Mouse (Mus musculus) ES-E14 (cell line): ENCODE measurements around the gene Ippk. TPM values are rescaled to one million over a fixed set of nuclear protein-coding genes. Genes with fewer than 3 reads are reported as not detected.

ENCODE experiments used
- DNase-seq: peaks from one replicate; pipeline ENCODE4 v3.0.0-alpha.2; 2013; ENCODE audit warnings: low read depth, low spot score
- H3K27ac ChIP-seq: 2 replicates; pipeline ENCODE4 v1.5.1; 2012; ENCODE audit warnings: low read depth, mild to moderate bottlenecking, low read length, moderate library complexity, mixed read lengths; ENCODE audit not compliant: poor library complexity, insufficient read depth, severe bottlenecking
- H3K36me3 ChIP-seq: 2 replicates; pipeline ENCODE4 v1.6.1; 2012; ENCODE audit warnings: mild to moderate bottlenecking, low read length, moderate library complexity, mixed read lengths; ENCODE audit not compliant: control insufficient read depth, poor library complexity, insufficient read depth, severe bottlenecking
- H3K4me1 ChIP-seq, 2 experiments: fragments of 150-350 bp in 1 of 2; sonication (generic) in 1 of 2; 2 replicates each; pipeline ENCODE4 v1.6.1; 2012; ENCODE audit warnings: low read length in 2 of 2, mild to moderate bottlenecking in 1 of 2, mixed read lengths in 1 of 2; ENCODE audit not compliant: control insufficient read depth in 2 of 2, insufficient read depth in 2 of 2, poor library complexity in 1 of 2
- H3K4me3 ChIP-seq, 2 experiments: fragments of 150-350 bp in 1 of 2; sonication (generic) in 1 of 2; 2 replicates each; pipeline ENCODE4 v1.5.1; 2012; ENCODE audit warnings: low read length in 2 of 2, low read depth in 1 of 2, mild to moderate bottlenecking in 1 of 2, mixed read lengths in 1 of 2; ENCODE audit not compliant: insufficient read depth in 1 of 2, poor library complexity in 1 of 2, severe bottlenecking in 1 of 2
- H3K9ac ChIP-seq: 2 replicates; pipeline ENCODE4 v1.6.1; 2012; ENCODE audit warnings: low read depth, mild to moderate bottlenecking, low read length, mixed read lengths; ENCODE audit not compliant: poor library complexity, insufficient read depth, severe bottlenecking
- H3K9me3 ChIP-seq: fragments of 150-350 bp; sonication (generic); 2 replicates; pipeline ENCODE4 v1.6.1; 2012; ENCODE audit warnings: low read depth, mild to moderate bottlenecking, low read length; ENCODE audit not compliant: control insufficient read depth, insufficient read depth
- CHD2 ChIP-seq: IDR thresholded peaks from 2 replicates; pipeline ENCODE4 v1.6.1; 2014; ENCODE audit warnings: mild to moderate bottlenecking, low read depth, low read length, inconsistent platforms
- HCFC1 ChIP-seq: IDR thresholded peaks from 2 replicates; pipeline ENCODE4 v1.6.1; 2012; ENCODE audit warnings: low read length, inconsistent platforms, borderline replicate concordance; ENCODE audit not compliant: insufficient read depth
- MAFK ChIP-seq: IDR thresholded peaks from 2 replicates; pipeline ENCODE4 v1.6.1; 2014; ENCODE audit warnings: mild to moderate bottlenecking, low read depth, low read length, inconsistent platforms; ENCODE audit not compliant: insufficient read depth
- ZC3H11A ChIP-seq: IDR thresholded peaks from 2 replicates; pipeline ENCODE4 v1.6.1; 2012; ENCODE audit warnings: low read depth, mild to moderate bottlenecking, inconsistent platforms, low read length, borderline replicate concordance
- ZNF384 ChIP-seq: IDR thresholded peaks from 2 replicates; pipeline ENCODE4 v1.6.1; 2012; ENCODE audit warnings: low read depth, low read length, inconsistent platforms
- in situ Hi-C, 2 experiments: fragments of 600-800 bp; cut with MboI; formaldehyde crosslinking; loops; one replicate each; pipeline ENCODE4 v1.15.1; 2025; ENCODE audit warnings: low sequenced_read_pairs in 2 of 2, inconsistent platforms in 1 of 2; ENCODE audit not compliant: unreplicated experiment in 2 of 2
- total RNA-seq: library from RNA; depleted of rRNA; stranded (reverse); fragments of 300-350 nt; gene quantifications from 2 replicates; pipeline ENCODE4 v1.2.3, GENCODE M21; 2012; rRNA removed

Ippk gene
- total RNA-seq, 1 experiment, result 16.9 TPM

GRCm38 (mm10) chr13:49492376-49493368, 71.6 kb downstream of the Ippk start, which contains the start of gene Tes3-ps:
Gene Tes3-ps, plus strand, starts transcription at chr13:49493318.
- H3K4me1 ChIP-seq, result no peaks in the 10 kb centered on the region
- in situ Hi-C loops, result no loop called here
- DNase-seq, result no peak

GRCm38 (mm10) chr13:49504510-49504909, 83.5 kb downstream of the Ippk start, which contains the start of gene Ecm2:
Gene Ecm2, plus strand, starts transcription at chr13:49504810.
- Histone ChIP-seq H3K9me3 (no peaks in the 10 kb centered on the region), H3K27ac (no peak within 1 kb of the TSS), H3K4me1 (no peaks in the 10 kb centered on the region), H3K36me3 (no peaks in the 10 kb centered on the region), H3K4me3 (no peak within 1 kb of the TSS), H3K9ac (no peak within 1 kb of the TSS)
- no peak for DNase-seq
- TF ChIP-seq CHD2 (no peak), HCFC1 (no peak), ZC3H11A (no peak), MAFK (no peak), ZNF384 (no peak)
- in situ Hi-C loops, result no loop called here

More at GRCm38 (mm10) chr13:49492376-49493368, 71.6 kb downstream of the Ippk start, which contains the start of gene Tes3-ps:
- Histone ChIP-seq H3K27ac (no peak within 1 kb of the TSS), H3K9me3 (no peaks in the 10 kb centered on the region), H3K36me3 (no peaks in the 10 kb centered on the region), H3K9ac (no peak within 1 kb of the TSS), H3K4me3 (no peak within 1 kb of the TSS)
- TF ChIP-seq CHD2 (no peak), ZNF384 (no peak), HCFC1 (no peak), ZC3H11A (no peak), MAFK (no peak)

- Histone ChIP-seq H3K9ac (no peak overlapping the region), H3K36me3 (no peaks in the 10 kb centered on the region), H3K4me3 (no peak overlapping the region), H3K9me3 (no peaks in the 10 kb centered on the region), H3K4me1 (no peaks in the 10 kb centered on the region), H3K27ac (no peak overlapping the region)
- TF ChIP-seq MAFK (no peak), ZC3H11A (no peak), ZNF384 (no peak)
- DNase-seq, result no peak
- in situ Hi-C loops, result no loop called here
These were observed 84.7 kb downstream of the Ippk start for GRCm38 (mm10) chr13:49505776-49506175.

- Histone ChIP-seq H3K9ac (no peak overlapping the region), H3K27ac (no peak overlapping the region), H3K4me3 (no peak overlapping the region), H3K9me3 (no peaks in the 10 kb centered on the region), H3K4me1 (no peaks in the 10 kb centered on the region), H3K36me3 (no peaks in the 10 kb centered on the region)
- no peak for DNase-seq
- in situ Hi-C loops, result no loop called here
- no peak for TF ChIP-seq ZC3H11A
- TF ChIP-seq ZNF384, result no peak
- TF ChIP-seq MAFK, result no peak
- no peak for TF ChIP-seq HCFC1
- no peak for TF ChIP-seq CHD2
These were observed 86.1 kb downstream of the Ippk start for GRCm38 (mm10) chr13:49507176-49507575.

Other genes with a start within 250 kb of the Ippk start
- gene Ninj1, start 233.8 kb upstream of the Ippk start, total RNA-seq, result 18.0 and 20.8 TPM in 2 replicates
- 16.9 and 20.5 TPM in 2 replicates for gene Card19, start 205.2 kb upstream of the Ippk start, total RNA-seq
- gene Susd3, start 172.5 kb upstream of the Ippk start, total RNA-seq, result 0.95 and 1.3 TPM in 2 replicates
- gene Fgd3, start 100.9 kb upstream of the Ippk start, total RNA-seq, result 1.5 and 6.2 TPM in 2 replicates
- gene Bicd2, start 79.7 kb upstream of the Ippk start, total RNA-seq, result 18.2 and 25.5 TPM in 2 replicates
- gene Tes3-ps, start 72.1 kb downstream of the Ippk start, total RNA-seq, result 0.37 and 0.85 TPM in 2 replicates
- gene Ecm2, start 83.6 kb downstream of the Ippk start, total RNA-seq, result 0.53 and 0.54 TPM in 2 replicates
- gene Aspn, start 123.2 kb downstream of the Ippk start, total RNA-seq, result 0.11 TPM in 1 of 2 replicates, not detected in the other
- 0.16 TPM in 1 of 2 replicates, not detected in the other for gene Omd, start 161.2 kb downstream of the Ippk start, total RNA-seq
- 0.16 and 0.45 TPM in 2 replicates for gene Ogn, start 186.8 kb downstream of the Ippk start, total RNA-seq
- gene Cenpp, start 231.5 kb downstream of the Ippk start, total RNA-seq, result 21.0 and 25.4 TPM in 2 replicates
- gene Nol8, start 231.8 kb downstream of the Ippk start, total RNA-seq, result 32.9 and 41.1 TPM in 2 replicates